Mouse (Mus musculus): ENCODE measurements around the gene Slc22a20. TPM values are rescaled to one million over a fixed set of nuclear protein-coding genes. Genes with fewer than 3 reads are reported as not detected.

Slc22a20 gene
- total RNA-seq, 2 experiments from 2014 or later, result not detected

DNA sequence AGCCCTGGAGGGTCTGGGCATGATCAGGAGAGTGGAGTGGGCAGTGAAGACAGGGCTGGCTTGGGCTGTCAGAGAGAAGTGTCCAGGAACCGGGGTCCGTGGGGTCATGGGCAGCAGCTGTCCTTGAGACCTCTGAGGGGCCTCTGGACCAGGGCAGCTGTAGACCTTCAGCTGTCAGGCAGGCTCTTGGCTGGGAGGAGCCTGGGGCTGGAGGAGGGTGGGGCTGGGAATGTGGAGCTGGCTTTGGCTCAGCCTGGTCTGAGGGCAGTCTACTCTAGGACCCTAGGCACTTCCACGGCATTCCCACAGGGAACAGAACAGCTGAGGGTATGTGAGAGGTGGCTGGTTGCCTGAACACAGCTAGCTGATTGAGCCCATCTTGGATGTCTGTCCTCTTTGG, 50.7 kb downstream of the Slc22a20 start:
- ATAC-seq (replicated peaks; ENCODE audit: low FRiP score, low TSS enrichment, poor library complexity, severe bottlenecking), result no peak

DNA sequence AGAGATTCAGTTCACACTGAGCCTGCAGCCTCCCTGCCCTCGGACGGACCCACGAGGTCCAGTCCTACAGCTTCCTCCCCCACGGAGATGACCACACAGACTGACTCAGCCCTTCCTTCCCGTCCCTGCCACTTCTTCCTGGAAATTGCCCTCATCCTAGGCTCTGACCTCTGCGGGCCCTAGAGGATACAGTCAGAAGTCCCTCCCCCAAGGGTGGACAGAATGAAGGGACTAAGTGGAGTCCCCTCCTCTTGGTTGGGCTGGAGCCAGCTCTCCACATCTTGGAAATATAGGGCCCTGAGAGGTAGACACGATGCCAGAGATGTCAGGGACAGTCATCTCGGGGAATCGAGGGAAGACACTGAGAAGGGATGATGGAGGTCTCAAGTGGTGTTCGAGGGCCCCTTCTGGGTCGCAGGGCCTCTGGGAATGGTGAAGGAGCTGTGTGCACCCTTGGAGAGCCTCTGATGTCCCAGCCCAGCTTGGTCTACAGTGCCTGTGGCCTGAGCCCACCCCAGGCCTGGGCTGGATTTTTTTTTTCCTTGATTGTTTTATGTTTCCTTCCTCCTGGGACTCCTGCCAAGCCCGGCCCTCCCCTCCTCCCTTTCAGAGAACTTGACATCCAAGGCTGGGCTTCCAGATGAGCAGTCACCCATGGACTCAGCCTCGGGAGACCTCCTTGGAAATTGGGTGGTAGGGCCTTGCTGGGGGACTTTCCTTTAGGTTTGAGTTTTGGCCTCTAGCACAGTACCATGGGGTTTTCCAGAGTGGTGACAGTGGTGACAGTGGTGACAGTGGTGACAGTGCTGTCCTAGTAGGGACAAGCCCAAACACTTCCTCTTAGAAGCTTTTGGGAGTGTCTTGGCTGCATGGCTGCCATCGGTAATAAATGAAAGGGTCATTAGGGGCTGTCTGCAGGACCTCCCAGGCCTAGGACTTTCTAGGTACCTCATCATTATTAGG, 56.0 kb downstream of the Slc22a20 start:
- no peak for ATAC-seq (replicated peaks; ENCODE audit: low FRiP score, low TSS enrichment, poor library complexity, severe bottlenecking)

DNA sequence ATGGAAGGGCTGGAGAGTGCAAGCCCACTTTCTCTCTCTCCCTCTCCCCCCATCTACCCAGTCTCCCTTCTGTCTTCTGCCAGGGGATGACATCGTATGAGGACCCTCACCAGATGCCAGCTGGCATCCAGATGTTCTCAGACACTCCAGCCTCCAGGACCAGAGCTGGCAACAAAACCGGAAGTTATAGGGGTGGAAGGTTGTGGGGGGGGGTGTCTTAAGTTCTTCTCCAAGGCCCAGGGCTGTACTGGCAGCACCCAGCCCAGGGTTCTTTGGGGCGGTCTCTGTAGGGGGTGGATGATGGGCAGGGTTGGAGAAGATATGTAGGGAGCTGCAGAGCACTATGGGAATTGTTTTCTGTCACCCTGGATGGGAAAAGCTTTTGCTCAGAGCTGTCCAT, 57.4 kb downstream of the Slc22a20 start:
- ATAC-seq (replicated peaks; ENCODE audit: low FRiP score, low TSS enrichment, poor library complexity, severe bottlenecking), result no peak

DNA sequence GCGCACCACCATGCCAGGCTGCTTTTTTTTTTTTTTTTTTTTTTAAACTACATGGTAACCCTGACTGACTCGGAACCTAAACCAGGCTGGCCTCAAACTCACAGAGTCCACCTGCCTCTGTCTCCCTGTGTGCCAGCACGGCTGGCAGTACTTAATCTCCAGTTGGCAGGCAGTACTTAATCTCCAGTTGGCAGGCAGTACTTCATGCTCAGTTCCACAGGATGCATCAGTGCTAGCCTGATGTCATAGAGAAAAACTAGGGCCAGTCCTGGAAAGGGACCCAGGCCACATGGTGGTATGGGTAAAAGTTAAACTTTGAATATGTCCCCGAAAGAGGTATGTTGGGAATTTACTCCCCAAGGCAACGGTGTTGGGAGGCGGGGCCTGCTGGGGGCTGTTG, 57.8 kb downstream of the Slc22a20 start:
- ATAC-seq (replicated peaks; ENCODE audit: low FRiP score, low TSS enrichment, poor library complexity, severe bottlenecking), result peak; percentile 74

DNA sequence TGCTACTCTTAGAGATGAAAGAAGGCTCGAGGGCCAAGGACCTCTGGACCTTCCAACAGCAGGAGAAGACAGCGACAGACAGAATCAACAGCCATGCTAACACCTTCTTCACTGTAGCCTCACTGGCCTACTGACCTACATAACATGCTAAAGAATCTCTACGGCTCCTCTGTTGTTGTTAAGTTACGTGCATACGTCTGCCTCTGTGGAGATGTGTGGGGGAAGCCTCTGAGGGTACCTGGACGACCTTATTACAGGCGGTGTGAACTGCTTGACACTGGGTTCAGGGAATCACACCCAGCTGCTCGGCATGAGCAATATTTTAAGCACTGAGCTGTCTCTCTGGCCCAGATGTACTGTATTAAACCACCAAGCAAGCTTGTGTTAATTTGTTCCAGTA, 58.4 kb downstream of the Slc22a20 start:
- ATAC-seq (replicated peaks; ENCODE audit: low FRiP score, low TSS enrichment, poor library complexity, severe bottlenecking), result no peak

DNA sequence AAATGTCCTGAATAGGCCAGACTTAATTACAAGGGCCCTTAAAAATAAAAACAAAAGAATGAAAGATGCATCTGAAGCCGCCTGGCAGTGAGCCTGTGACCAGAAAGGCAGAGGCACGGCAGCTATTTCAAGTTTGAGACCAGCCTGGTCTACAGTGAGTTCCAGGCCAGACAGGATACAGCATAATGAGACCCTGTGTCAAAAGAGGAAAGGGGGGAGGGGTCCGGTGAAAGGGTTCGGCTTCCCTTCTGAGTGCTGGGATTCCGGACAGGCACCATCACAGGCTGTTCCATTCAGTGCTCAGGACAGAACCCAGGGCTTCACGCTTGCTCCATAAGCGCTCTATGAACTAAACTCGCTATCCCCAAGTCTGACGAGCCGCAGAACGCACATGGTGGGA, 58.9 kb downstream of the Slc22a20 start:
- no peak for ATAC-seq (replicated peaks; ENCODE audit: low FRiP score, low TSS enrichment, poor library complexity, severe bottlenecking)

DNA sequence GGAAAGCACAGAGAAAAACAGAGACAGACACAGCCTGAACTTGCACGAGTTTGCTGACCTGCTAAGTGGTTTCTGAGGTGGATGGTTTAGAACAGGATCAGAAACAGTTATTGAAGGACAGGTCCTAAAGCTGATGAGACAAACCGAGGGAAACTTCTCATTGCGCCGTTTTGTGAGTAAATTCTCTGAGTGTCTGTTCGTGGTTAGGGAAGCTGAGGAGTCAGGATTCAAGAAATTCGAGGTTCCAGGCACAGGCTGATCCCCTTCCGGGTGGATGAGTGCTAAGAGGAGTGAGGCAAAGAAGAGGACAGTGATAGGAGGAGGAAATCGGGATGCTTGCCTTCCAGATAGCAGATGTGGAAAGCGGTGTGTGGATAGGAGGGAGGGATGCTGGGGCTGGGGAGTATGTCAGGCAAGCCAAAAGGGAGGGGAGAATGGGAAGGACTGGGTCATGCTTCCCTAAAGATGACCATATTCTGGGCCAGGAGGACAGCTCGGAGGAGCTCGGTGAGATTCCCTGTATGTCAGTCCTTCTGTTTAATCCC, 60.6 kb downstream of the Slc22a20 start:
- ATAC-seq (replicated peaks; ENCODE audit: low FRiP score, low TSS enrichment, poor library complexity, severe bottlenecking), result no peak

DNA sequence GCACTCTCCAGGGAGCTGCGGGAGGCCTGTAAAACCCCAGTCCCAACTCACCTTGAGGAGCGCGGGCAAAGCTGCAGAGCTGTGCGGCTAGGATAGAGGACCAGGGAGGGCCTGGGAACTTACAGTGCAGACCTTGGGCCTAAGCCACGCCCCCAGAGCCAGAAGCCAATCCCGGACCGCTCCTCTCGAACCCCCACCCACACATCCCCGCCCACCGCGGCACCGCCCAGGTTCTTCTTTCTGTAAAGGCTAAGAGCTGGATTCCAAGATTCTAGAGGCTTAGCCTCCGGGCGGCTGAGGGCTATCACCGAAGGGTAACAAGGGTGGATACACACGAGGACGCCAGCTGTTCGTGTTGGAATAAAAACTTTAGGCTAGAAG, 61.2 kb downstream of the Slc22a20 start, which contains the start of gene Cdc42ep2:
Gene Cdc42ep2 (minus strand): TSS at position 104 of the 381 bp plus-strand sequence.
- peak; percentile 76 for ATAC-seq (replicated peaks; ENCODE audit: low FRiP score, low TSS enrichment, poor library complexity, severe bottlenecking)

DNA sequence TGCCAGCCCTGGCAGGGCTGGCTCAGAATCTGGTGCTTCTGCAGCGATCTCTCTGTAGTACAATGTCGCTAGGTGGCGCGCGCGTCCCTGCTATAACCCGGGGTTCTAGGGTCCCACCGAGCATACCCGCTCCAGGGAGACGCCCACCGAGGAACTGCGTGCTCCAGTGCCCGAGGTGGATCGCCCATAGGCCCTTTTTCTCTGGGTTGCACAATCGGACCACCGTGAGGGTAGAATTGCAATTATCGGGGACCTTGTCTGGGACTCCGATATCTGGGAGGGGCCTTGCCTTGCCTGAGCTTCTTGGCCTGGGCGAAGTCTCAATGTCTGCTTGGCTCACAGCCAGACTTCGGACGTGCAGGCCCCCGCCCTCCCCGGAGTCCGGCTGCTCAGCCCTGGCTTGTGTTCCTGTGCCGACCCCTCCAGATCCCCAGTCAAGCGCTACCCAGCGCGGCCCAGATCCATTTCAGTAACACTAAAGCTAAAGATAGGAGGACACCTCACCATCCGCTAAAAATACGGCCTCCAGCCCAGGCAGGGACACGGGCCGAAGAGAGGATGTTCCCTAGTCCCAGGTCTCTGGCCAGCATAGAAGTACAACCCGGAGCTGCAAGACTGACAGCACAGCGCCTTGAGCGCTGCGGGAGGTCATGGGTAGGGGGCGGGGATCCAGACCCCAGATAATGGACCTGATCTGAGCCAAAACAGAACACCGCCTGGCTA, 61.8 kb downstream of the Slc22a20 start:
- peak; percentile 31 for ATAC-seq (replicated peaks; ENCODE audit: low FRiP score, low TSS enrichment, poor library complexity, severe bottlenecking)

DNA sequence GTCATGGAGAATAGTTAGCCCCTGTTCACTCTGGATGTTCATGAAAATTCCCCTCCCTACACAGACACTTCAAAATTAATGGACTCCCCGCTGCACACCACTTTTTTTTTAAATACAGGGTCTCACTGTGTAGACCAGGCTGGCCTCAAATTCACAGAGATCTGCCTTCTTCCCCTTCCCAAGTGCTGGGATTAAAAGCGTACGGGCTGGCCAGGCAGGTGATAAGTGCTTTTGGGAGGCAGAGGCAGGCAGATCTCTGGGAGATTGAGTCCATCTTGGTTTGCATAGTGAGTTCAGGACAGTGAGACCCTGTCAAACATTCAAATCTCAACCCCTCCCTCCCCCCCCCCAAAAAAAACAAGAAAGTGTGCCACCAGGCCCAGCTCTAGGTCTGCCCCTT, 63.0 kb downstream of the Slc22a20 start:
- no peak for ATAC-seq (replicated peaks; ENCODE audit: low FRiP score, low TSS enrichment, poor library complexity, severe bottlenecking)

DNA sequence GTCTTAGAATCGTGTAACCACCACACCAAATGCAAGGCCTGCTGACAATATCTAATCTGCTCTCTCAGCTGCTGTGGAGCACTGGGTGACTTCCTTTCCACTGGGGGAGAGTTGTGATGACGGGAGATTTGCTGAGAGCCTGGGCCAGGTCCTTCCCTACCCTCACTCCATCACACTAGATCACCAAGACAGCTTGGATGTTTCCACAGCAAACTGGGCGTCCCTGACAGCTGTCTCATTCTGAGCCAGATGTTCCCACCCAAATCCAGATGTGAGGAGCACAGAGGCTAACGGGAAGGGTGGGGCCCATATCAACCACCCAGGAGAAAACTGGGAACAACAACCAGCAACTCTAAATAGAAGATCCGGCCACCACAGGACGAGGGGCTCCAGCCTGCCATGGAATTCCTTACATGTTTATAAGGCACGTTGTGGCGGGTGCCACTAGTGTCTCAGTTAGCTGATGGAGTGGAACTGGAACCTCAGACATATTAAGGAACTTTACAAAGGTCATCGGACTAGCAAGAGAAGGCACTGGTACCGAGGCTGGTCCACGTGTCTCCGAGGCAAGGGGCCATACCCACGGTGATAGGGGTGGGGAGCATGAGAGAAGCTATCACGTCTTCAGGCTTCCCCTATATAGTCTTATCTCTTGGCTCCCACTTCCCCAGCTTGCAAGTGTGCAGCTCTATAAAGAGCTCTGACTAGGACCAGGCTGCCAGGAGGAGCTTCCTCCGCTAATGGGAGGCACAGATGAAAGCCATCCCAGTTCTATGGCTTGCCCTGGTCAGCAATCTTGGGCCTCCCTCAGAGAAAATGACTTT, 63.6 kb downstream of the Slc22a20 start:
- peak; percentile 62 for ATAC-seq (replicated peaks; ENCODE audit: low FRiP score, low TSS enrichment, poor library complexity, severe bottlenecking)

DNA sequence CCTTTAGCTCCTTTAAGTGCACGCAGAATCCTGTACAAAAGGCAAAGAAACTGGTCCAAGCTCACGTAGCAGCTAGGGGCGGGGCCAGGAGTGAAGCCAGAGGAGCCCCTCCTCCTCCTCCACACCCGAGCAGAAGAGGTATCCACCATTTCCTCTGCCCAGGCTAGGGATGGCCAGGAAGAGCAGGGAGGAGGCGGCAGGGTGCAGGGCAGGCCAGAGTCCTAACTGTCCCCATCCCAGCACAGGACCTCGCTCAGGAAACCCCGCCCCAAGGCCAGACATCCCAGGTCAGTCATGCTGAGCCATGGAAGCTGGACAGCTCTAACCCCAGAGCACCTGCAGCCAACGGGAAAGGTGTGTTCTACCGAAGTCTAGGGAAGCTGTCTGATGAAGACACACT, 64.2 kb downstream of the Slc22a20 start:
- 0 out of 2 replicates have a peak, but pooled peaks have one; percentile 0 for ATAC-seq (replicated peaks; ENCODE audit: low FRiP score, low TSS enrichment, poor library complexity, severe bottlenecking)

Other genes starting within 250 kb of the Slc22a20 start
- 3.5 and 4.4 TPM in 2 replicates for gene Ltbp3, start 245.2 kb downstream of the Slc22a20 start, total RNA-seq (2014; fragmentation: Nextera tagmentation)
- gene Ltbp3, start 245.2 kb downstream of the Slc22a20 start, total RNA-seq (2017), result 3.4 TPM in 2 replicates
- gene Scyl1, start 214.7 kb downstream of the Slc22a20 start, total RNA-seq (2014; fragmentation: Nextera tagmentation), result 28.7 and 43.4 TPM in 2 replicates
- 20.2 and 23.1 TPM in 2 replicates for gene Scyl1, start 214.7 kb downstream of the Slc22a20 start, total RNA-seq (2017)
- gene Frmd8, start 110.9 kb downstream of the Slc22a20 start, total RNA-seq (2014; fragmentation: Nextera tagmentation), result 12.5 and 14.1 TPM in 2 replicates
- 10.7 and 14.3 TPM in 2 replicates for gene Frmd8, start 110.9 kb downstream of the Slc22a20 start, total RNA-seq (2017)
- 10.0 and 20.1 TPM in 2 replicates for gene Slc25a45, start 108.3 kb downstream of the Slc22a20 start, total RNA-seq (2014; fragmentation: Nextera tagmentation)
- gene Slc25a45, start 108.3 kb downstream of the Slc22a20 start, total RNA-seq (2017), result 11.7 and 11.9 TPM in 2 replicates
- gene Tigd3, start 92.0 kb downstream of the Slc22a20 start, total RNA-seq (2014; fragmentation: Nextera tagmentation), result 5.3 and 5.9 TPM in 2 replicates
- gene Tigd3, start 92.0 kb downstream of the Slc22a20 start, total RNA-seq (2017), result 2.2 and 3.1 TPM in 2 replicates
- gene Dpf2, start 73.1 kb downstream of the Slc22a20 start, total RNA-seq (2014; fragmentation: Nextera tagmentation), result 91.2 and 95.9 TPM in 2 replicates
- gene Dpf2, start 73.1 kb downstream of the Slc22a20 start, total RNA-seq (2017), result 75.0 and 124 TPM in 2 replicates
- gene Cdc42ep2, start 61.3 kb downstream of the Slc22a20 start, total RNA-seq (2014; fragmentation: Nextera tagmentation), result 0.77 TPM in 1 of 2 replicates, not detected in the other
- gene Cdc42ep2, start 61.3 kb downstream of the Slc22a20 start, total RNA-seq (2017), result not detected in 2 replicates
- 134 and 164 TPM in 2 replicates for gene Pola2, start 21.9 kb downstream of the Slc22a20 start, total RNA-seq (2014; fragmentation: Nextera tagmentation)
- 62.6 and 87.0 TPM in 2 replicates for gene Pola2, start 21.9 kb downstream of the Slc22a20 start, total RNA-seq (2017)
- gene Capn1, start 29.8 kb upstream of the Slc22a20 start, total RNA-seq (2014; fragmentation: Nextera tagmentation), result 41.2 and 46.0 TPM in 2 replicates
- 30.6 and 53.5 TPM in 2 replicates for gene Capn1, start 29.8 kb upstream of the Slc22a20 start, total RNA-seq (2017)
- gene Syvn1, start 60.4 kb upstream of the Slc22a20 start, total RNA-seq (2014; fragmentation: Nextera tagmentation), result 31.2 and 52.3 TPM in 2 replicates
- gene Syvn1, start 60.4 kb upstream of the Slc22a20 start, total RNA-seq (2017), result 5.8 and 7.5 TPM in 2 replicates
- 54.4 and 64.1 TPM in 2 replicates for gene Mrpl49, start 71.6 kb upstream of the Slc22a20 start, total RNA-seq (2014; fragmentation: Nextera tagmentation)
- gene Mrpl49, start 71.6 kb upstream of the Slc22a20 start, total RNA-seq (2017), result 33.6 and 41.0 TPM in 2 replicates
- 2,866 and 2,996 TPM in 2 replicates for gene Fau, start 71.7 kb upstream of the Slc22a20 start, total RNA-seq (2014; fragmentation: Nextera tagmentation)
- gene Fau, start 71.7 kb upstream of the Slc22a20 start, total RNA-seq (2017), result 1,307 and 1,586 TPM in 2 replicates
- gene Znhit2, start 75.0 kb upstream of the Slc22a20 start, total RNA-seq (2014; fragmentation: Nextera tagmentation), result 11.5 and 16.7 TPM in 2 replicates
- gene Znhit2, start 75.0 kb upstream of the Slc22a20 start, total RNA-seq (2017), result 10.7 and 11.2 TPM in 2 replicates
- 13.7 and 14.7 TPM in 2 replicates for gene Tm7sf2, start 82.2 kb upstream of the Slc22a20 start, total RNA-seq (2014; fragmentation: Nextera tagmentation)
- gene Tm7sf2, start 82.2 kb upstream of the Slc22a20 start, total RNA-seq (2017), result 3.6 and 4.8 TPM in 2 replicates
- gene Vps51, start 91.1 kb upstream of the Slc22a20 start, total RNA-seq (2014; fragmentation: Nextera tagmentation), result 45.2 and 61.4 TPM in 2 replicates
- gene Vps51, start 91.1 kb upstream of the Slc22a20 start, total RNA-seq (2017), result 33.9 and 40.6 TPM in 2 replicates
- not detected in 2 replicates for gene Tmem262, start 93.9 kb upstream of the Slc22a20 start, total RNA-seq (2014; fragmentation: Nextera tagmentation)
- not detected in 2 replicates for gene Tmem262, start 93.9 kb upstream of the Slc22a20 start, total RNA-seq (2017)
- gene Gm28374, start 96.1 kb upstream of the Slc22a20 start, total RNA-seq (2014; fragmentation: Nextera tagmentation), result not detected in 2 replicates
- gene Gm28374, start 96.1 kb upstream of the Slc22a20 start, total RNA-seq (2017), result 0.99 TPM in 1 of 2 replicates, not detected in the other
- gene Zfpl1, start 98.8 kb upstream of the Slc22a20 start, total RNA-seq (2014; fragmentation: Nextera tagmentation), result 20.4 and 38.0 TPM in 2 replicates
- gene Zfpl1, start 98.8 kb upstream of the Slc22a20 start, total RNA-seq (2017), result 34.2 and 34.8 TPM in 2 replicates
- gene Cdca5, start 98.8 kb upstream of the Slc22a20 start, total RNA-seq (2014; fragmentation: Nextera tagmentation), result 47.6 and 48.9 TPM in 2 replicates
- 25.2 and 25.9 TPM in 2 replicates for gene Cdca5, start 98.8 kb upstream of the Slc22a20 start, total RNA-seq (2017)
- gene AC131692.1, start 108.3 kb upstream of the Slc22a20 start, total RNA-seq (2014; fragmentation: Nextera tagmentation), result 3.5 and 5.7 TPM in 2 replicates
- 0.95 and 1.6 TPM in 2 replicates for gene AC131692.1, start 108.3 kb upstream of the Slc22a20 start, total RNA-seq (2017)
- gene Naaladl1, start 119.6 kb upstream of the Slc22a20 start, total RNA-seq (2014; fragmentation: Nextera tagmentation), result 1.5 and 2.1 TPM in 2 replicates
- gene Naaladl1, start 119.6 kb upstream of the Slc22a20 start, total RNA-seq (2017), result not detected in 2 replicates
- gene Sac3d1, start 132.5 kb upstream of the Slc22a20 start, total RNA-seq (2014; fragmentation: Nextera tagmentation), result 18.8 and 20.9 TPM in 2 replicates
- gene Sac3d1, start 132.5 kb upstream of the Slc22a20 start, total RNA-seq (2017), result 7.7 and 9.3 TPM in 2 replicates
- 15.2 and 24.6 TPM in 2 replicates for gene Snx15, start 142.2 kb upstream of the Slc22a20 start, total RNA-seq (2014; fragmentation: Nextera tagmentation)
- 7.0 and 13.2 TPM in 2 replicates for gene Snx15, start 142.2 kb upstream of the Slc22a20 start, total RNA-seq (2017)
- gene Batf2, start 154.8 kb upstream of the Slc22a20 start, total RNA-seq (2014; fragmentation: Nextera tagmentation), result 2.0 TPM in 1 of 2 replicates, not detected in the other
- 0.42 TPM in 1 of 2 replicates, not detected in the other for gene Batf2, start 154.8 kb upstream of the Slc22a20 start, total RNA-seq (2017)
- 43.2 and 45.4 TPM in 2 replicates for gene Arl2, start 155.4 kb upstream of the Slc22a20 start, total RNA-seq (2014; fragmentation: Nextera tagmentation)
- gene Arl2, start 155.4 kb upstream of the Slc22a20 start, total RNA-seq (2017), result 26.4 and 38.6 TPM in 2 replicates
- not detected in 2 replicates for gene Majin, start 198.2 kb upstream of the Slc22a20 start, total RNA-seq (2014; fragmentation: Nextera tagmentation)
- not detected in 2 replicates for gene Majin, start 198.2 kb upstream of the Slc22a20 start, total RNA-seq (2017)
- not detected in 2 replicates for gene Gpha2, start 240.2 kb upstream of the Slc22a20 start, total RNA-seq (2014; fragmentation: Nextera tagmentation)
- gene Gpha2, start 240.2 kb upstream of the Slc22a20 start, total RNA-seq (2017), result not detected in 2 replicates
- gene Ppp2r5b, start 249.7 kb upstream of the Slc22a20 start, total RNA-seq (2014; fragmentation: Nextera tagmentation), result 10.9 and 24.0 TPM in 2 replicates
- gene Ppp2r5b, start 249.7 kb upstream of the Slc22a20 start, total RNA-seq (2017), result 8.6 and 10.3 TPM in 2 replicates

Data from megakaryocyte-erythroid progenitor cell, adult 5-6 weeks (primary cell).